Mouse (Mus musculus) cerebellum, adult (tissue): ENCODE measurements around the gene Brca1.
"Not testable (repeated sequence)": the region's sequence is repeated elsewhere in the genome, so short reads cannot be mapped to it uniquely, and the experiment has no call there.

Source experiments
- ATAC-seq: cut with Nextera tagmentation; 2 replicates; pipeline ENCODE4 v1.9.2; 2017; ENCODE audit warnings: mild to moderate bottlenecking, moderate library complexity, mixed read lengths; ENCODE audit not compliant: insufficient number of reproducible peaks, low FRiP score, low TSS enrichment

Gene Brca1

GRCm38 (mm10) chr11:101551751-101552475 lies at the start of gene Brca1, which contains the start of gene Nbr1:
Gene Brca1 (minus strand): TSS chr11:101551955.
Gene Nbr1 (plus strand): TSS chr11:101552149.
- peak; percentile 74 for ATAC-seq

DNA sequence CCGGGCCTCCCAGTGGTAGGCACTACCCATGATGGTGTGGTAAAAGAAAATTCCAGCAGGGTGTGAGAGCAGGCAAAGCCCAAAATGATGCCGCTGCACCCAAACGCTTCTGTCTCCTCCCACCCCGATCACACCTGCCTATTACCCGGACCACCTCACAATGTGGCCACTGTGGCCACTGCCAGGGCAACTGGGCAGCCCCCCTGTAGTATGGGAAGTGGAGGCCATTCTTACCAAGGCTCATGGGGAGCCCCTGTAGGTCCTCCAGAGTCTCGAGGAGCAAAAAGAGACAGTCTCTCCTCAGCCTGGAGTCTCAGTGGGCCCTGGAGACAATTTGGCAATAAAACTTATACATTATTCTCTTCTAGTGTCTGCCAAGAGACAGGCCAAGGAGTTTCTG lies 47.4 kb upstream of the Brca1 start, which contains the start of gene Gm11634:
Gm11634 (minus strand) TSS at position 101 of the 400 bp plus-strand sequence.
- no peak for ATAC-seq

GRCm38 (mm10) chr11:101589989-101590624 lies 38.4 kb upstream of the Brca1 start:
- ATAC-seq, result no peak

- no peak for ATAC-seq
These were observed 37.7 kb upstream of the Brca1 start for GRCm38 (mm10) chr11:101589444-101589843.

DNA sequence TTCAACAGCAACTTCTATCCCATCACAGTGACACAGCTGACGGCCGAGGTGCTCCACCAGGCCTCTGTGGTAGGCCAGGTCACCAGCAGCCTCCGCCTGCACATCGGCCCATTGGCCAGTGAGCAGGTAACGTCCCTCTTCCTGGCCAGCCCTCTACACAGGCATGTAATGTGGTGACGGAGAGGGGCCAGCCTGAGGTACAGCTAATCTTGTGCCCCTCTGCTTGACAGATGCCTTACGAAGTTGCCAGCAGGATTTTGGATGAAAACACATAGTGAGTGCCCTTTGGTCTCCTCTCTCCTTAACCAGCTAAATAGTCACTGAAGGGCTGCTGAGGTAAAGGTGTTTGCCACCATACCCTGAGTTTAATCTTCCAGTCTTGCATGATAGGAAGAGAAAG lies 37.1 kb upstream of the Brca1 start:
- no peak for ATAC-seq

DNA sequence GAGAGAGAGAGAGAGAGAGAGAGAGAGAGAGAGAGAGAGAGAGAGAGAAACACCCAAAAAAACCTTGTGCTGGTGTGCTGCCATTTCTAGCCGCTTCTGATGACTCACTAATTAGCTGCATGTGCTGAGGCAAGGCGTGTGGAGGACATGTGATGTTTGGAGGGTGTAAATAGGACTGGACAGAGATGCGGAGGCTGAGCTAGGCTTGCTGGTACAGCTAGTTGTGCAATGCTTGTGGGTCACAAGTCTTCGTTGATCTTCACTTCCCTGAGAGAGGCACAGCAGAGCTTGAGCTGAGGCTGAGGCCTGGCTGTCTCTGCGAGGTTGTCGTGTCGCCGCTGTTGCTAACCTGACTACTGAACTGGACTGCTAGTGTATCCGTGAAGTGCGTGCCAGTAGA lies 35.9 kb upstream of the Brca1 start:
- ATAC-seq, result no peak

DNA sequence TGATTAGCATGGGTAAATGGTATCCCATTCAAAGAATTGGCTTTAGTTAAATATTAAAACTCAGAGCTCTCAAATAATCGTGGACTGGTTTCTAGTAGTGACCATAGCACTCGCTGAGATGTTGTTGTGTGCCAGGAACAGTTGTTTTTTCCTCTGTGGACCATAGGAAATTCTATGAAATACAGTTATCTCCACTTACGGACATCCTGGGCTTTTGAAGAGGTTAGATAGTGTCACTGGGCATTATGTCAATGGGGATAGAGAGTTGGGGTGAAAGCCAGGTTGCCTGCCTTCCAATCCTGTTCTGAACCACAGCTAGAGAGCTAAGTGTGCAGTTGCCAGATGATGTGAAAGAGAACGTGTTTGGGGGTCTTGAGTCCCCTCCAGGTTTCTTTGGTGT lies 34.0 kb upstream of the Brca1 start:
- no peak for ATAC-seq

DNA sequence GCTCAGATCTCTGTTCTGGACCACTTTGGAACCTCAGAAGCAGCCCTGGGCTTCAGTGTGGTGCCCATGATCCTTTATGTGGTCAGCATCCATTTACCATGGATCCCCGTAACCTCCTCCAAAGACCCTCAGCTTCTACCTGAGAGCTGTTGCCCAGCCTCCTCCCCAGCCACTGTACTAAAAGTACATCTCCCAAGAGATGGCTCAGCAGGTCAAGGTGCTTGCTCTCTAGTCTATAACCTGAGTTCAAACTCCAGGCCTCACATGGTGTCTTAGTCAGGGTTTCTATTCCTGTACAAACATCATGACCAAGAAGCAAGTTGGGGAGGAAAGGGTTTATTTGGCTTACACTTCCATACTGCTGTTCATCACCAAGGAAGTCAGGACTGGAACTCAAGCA lies 33.3 kb upstream of the Brca1 start:
- ATAC-seq, result not testable (repeated sequence)

GRCm38 (mm10) chr11:101583205-101583604 lies 31.4 kb upstream of the Brca1 start:
- no peak for ATAC-seq

GRCm38 (mm10) chr11:101582054-101583035 lies 30.6 kb upstream of the Brca1 start, which contains the start of gene Tmem106a:
Gene Tmem106a (plus strand): TSS chr11:101582242.
- ATAC-seq, result no peak

DNA sequence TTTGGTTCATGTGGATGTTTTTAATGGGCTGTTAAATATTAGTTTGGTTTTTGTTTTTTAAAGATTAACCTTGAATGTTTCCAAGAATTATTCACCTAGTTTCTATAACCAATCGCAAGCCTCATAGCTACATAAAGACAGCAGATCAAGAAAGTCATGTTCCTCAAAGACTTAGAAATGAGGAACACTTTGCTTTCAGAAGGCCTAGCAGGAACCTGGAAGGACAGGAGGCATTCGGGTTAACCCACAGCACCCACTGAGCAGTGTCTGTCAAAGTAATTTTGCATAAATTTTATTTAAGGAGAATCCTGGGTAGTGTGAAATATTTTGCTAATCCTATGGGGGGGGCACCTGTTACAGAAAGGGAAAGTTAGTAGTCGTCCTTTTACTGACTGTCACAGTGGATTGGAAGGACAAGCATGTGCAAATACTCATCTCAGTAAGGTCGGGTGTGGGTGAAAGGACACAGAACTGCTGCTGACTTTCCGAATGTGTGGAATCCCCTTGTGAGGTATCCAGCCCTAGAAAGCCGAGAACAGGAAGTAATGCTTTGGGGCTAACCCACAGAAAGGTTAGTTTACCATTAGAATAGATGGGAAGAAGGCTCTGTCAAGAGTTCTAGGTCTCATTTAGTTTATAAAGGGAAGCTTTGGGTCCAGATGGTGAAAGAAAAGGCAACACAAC lies 29.5 kb upstream of the Brca1 start:
- ATAC-seq, result no peak

DNA sequence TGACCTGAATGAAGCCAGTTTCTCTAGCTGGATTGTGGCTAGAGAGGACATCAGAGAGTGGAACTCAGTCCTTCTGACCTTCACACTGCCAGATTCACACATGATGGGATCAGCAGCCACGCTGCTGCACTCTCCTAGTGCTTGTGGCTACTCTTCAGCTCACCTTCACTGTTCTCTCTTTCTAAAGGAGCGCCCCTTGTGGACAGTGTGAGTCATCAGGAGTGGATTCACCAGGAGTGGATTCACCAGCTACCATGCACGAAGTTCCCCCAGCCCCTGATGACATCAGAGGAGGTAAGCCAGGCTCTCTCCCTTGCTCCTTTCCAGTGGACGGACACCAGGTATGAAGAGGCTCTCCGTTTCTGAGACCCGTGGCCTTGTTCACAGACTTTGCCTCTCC lies 24.4 kb upstream of the Brca1 start:
- no peak for ATAC-seq

GRCm38 (mm10) chr11:101568421-101568820 lies 16.7 kb upstream of the Brca1 start:
- ATAC-seq, result no peak

GRCm38 (mm10) chr11:101562391-101562790 lies 10.6 kb upstream of the Brca1 start:
- no peak for ATAC-seq

DNA sequence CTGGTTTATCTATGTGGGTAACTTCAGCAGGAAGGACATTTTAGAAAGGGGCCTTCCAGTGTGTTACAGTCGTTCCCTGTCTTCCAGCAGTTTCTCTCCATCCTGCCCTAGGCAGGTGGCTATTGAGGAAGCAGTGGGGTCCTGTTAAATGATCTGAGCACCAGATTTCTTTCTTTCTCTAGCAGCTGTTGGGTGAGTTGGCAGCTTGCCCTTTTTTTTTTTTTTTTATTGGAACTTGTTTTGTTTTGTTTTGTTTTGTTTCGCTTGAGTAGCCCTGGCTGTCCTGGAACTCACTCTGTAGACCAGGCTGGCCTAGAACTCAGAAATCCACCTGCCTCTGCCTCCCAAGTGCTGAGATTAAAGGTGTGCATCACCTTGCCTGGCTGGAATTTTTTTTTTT lies 5.2 kb upstream of the Brca1 start:
- ATAC-seq, result no peak

GRCm38 (mm10) chr11:101556541-101556940 lies 4.8 kb upstream of the Brca1 start:
- no peak for ATAC-seq

DNA sequence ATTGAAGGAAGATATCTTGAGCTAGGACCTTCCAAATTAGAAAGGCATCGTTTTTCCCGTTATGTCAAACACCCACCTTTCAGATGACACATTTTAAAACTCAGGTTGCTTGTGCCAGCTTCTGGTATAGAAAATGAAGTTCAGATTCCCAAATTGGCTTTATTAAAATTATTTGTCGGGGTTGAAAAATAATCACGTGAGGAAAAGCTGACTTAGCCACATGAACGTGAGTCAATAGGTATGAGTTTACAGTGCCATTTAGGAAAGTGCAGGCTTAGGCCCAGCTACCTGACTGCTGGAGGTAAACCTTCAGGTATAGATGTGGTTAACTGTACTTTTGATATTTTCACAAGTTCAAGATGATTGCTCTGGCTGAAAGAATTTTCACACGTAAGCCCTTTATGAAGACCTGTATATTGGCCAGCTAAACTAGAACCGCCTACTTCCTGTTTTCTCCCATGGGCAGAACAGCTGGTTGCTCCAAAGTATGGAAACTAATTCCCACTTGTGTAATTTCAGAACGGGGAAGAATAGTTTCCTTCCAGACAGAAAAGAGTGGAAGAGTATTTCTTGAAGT lies 1.7 kb upstream of the Brca1 start:
- ATAC-seq, result no peak

DNA sequence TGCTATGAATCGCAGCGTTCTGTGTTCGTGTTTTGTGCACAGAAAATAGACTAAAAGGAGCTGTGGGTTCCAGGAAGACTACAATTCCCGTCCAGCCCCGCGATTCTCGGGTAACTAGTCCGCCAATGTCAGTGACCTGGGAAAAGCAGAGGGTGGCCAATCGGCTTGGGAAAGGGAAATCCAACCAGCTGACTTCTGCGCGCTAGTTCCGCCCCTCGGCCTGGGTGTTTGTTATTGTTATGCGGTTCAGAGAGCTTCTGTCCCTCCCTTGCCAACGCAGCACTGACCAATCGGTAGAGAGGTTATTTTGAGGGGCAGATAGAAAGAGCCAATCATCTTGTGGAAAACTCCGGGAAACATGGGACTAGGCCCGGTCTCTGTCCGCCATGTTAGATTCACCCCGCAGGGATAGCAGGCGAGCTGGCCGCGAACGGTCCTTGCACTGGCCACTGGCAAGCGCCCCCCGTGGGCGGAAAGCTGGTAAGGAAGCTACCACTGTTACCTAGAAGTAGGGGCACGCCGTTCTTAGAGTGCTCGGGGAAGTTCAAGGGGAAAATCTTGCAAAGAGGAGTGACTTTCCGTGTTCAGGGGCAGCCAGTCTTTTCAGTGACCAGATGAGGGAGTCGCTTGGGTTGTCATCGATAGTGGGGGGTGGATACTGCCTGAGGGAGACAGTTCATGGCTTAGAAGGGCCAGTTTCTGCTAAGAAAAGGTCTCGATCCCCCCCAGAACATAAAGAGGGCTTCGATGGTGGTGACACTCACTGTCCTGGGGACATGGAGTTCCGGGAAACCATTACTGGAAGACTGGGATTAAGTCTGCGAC lies 933 bp upstream of the Brca1 start:
- peak; percentile 97 for ATAC-seq

- no peak for ATAC-seq
These were observed 3.2 kb downstream of the Brca1 start for GRCm38 (mm10) chr11:101548526-101548925.
